Mouse (Mus musculus) testis, postnatal 14 days (tissue): ENCODE measurements at regions not wholly inside any gene's neighbourhood (a gene's known extent, or its start where the extent isn't known, plus 50 kb on each side); places are given as distances from the start of the nearest gene placed in this dataset.

Experiments
- DNase-seq: peaks from one replicate; pipeline ENCODE4 v3.0.0; 2021; ENCODE audit warnings: low spot score

DNA sequence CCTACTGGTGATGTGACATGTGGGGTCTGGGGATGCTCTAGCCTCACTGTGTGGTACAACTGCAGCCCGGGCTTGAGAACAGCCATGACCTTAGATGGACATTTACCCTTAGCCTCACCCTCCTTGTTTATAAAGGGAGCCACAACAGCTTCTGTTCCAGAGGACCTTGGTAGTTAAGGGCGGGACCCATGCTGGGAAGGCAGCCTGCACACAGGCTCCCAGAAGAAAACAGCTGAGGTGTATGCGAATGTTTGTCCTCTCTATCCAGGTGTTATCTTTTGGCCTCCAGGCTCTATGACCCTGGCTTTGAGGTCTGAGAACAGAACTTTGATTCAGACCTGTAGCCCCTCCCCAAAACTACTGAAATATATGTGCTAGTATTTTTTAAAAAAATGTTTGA lies 102.1 kb upstream of the Mki67 start:
- no peak for DNase-seq

GRCm38 (mm10) chr7:135823884-135824750 lies 108.0 kb upstream of the Mki67 start:
- DNase-seq, result no peak

GRCm38 (mm10) chr7:135829246-135829645 lies 113.1 kb upstream of the Mki67 start:
- DNase-seq, result no peak

GRCm38 (mm10) chr7:135833425-135833824 lies 117.3 kb upstream of the Mki67 start:
- DNase-seq, result no peak

DNA sequence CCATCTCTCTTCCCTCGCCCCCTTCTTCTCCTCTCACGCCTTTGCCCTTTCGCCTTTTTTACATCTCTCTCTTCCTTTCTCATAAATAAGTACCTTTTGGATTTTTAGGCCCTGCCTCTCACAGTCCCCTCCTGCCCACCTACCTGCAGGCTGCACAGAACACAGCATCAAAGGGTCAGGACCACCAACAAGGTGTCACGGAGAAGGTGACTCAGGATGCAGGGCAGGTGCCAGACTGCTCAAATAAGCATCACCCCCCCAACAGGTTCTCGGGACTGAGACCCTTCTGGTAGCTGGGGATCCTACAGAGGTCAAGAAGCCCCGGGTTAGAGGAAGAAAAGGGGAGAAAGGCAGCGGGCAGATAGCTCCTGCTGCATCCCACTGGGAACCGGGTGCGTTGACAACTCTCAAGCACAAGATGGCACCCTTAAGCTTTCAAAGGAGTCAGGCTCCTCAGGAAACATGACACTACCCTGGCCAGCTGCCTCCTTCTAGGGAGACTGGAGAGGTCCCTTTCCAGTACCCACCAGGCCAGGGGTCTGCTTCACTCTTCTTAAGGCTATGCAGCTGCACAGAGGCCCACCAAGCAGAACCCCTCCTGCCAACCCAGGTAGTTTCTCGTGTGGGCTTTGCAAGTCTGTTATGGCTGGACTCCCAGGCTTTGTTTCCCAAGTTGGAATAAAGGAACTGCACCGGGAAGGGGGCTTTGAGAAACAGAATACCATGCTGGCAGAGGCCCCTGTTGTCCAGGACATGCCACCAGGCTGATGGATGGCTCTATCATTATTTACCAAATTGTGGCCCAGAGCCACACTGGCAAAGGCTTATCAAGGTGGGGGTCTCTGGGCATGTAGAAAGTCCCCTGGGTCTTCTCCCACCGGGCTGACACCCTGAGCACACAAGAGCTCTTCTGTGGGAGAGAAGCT lies 120.9 kb upstream of the Mki67 start:
- DNase-seq, result peak; percentile 25

- DNase-seq, result no peak
Measured at GRCm38 (mm10) chr7:135844018-135844417, 127.9 kb upstream of the Mki67 start.

DNA sequence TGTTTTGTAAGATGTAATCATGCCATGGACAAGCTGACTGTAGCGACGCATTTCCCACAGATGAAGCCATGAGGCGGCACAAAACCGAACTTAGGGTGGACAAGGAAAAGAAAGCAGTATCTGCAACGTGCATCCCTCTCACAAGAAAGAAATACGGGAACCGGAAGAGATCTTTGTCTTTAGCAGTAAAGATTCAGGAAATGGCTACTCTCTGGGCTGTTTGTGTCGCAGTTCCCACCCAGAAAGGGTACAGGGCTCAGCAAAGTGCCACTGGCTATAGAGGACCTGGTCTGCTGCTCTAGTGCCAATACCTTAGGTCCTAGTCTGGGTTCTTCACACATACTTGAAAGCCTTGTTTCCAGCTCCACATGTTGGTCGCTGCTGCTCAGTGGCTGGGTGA lies 131.1 kb upstream of the Mki67 start:
- DNase-seq, result no peak

DNA sequence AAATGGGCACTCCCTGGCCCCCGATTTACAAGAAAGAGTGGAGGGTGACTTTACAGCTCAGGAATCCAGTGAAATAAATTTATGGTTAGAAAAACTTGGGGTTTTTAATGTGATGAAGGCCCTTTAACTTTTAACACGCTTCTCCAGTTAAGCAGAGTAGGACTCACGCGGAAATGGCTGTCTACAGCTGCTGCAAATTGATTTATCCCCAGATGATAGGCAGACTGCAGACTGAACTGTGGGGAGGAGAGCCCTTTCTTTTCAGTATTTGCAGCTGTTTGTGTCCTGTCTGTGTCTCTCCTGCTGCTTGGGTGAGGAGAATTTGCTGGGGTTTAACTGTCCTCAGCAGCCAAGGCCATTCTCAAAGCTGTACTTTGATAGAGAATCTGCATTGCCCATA lies 132.0 kb upstream of the Mki67 start:
- no peak for DNase-seq

- DNase-seq, result no peak
Measured at GRCm38 (mm10) chr7:135848833-135849232, 132.7 kb upstream of the Mki67 start.

DNA sequence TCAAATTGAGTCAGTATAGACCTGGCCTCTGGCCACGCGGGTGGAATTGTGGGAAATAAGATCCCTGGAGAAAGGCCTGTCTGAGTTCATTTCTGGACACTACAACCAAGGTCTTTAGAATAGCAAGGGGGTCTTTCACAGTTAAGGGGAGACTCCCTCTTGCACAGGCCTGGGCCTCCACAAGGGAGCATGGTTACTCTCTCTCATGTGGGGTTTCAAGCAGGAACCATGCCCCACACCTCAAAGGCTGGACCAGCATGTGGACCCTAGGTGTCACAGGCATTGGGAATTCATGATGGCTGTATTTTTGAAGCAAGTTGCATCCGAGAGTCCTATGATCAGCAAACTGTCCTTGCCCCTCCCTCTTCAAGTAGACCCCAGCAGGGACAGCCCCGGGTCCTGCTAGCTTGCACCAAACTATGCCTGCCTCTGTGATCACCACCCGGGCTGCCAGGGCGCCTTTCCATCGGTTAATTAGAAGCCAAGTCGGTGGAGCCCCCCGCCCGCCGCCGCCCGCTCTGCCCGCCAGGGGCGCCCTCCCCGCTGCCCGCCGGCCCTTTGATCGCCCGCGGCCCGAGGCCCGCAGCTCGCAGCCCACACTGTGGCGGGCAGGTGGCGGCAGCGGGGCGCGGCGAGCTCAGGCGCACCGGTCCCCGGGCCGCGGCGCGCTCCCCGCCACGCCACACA lies 137.1 kb upstream of the Mki67 start:
- peak; percentile 19 for DNase-seq

DNA sequence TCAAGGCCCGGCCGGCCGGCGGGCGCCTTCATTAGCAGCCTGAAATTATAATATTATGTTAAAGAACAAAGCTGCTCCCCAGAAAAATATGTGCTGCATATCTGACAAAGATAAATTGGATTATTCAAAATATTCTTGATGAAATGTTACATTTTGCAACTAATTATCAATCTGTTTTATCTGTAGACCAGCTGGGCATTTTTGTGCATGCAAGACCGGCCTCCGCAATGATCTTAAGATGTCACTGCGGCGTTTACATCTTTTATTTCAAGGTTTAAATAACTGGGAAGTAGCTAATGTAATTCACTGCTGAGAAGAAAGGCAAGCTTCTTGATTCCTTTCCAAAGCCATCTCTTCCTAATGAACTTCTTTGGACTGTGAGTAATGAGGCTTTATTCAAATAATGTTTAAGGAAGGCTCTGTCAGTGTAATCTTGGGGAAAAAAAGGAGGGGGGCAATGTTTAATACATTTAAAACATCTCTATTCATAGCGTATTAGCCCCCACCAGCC lies 137.7 kb upstream of the Mki67 start:
- no peak for DNase-seq

DNA sequence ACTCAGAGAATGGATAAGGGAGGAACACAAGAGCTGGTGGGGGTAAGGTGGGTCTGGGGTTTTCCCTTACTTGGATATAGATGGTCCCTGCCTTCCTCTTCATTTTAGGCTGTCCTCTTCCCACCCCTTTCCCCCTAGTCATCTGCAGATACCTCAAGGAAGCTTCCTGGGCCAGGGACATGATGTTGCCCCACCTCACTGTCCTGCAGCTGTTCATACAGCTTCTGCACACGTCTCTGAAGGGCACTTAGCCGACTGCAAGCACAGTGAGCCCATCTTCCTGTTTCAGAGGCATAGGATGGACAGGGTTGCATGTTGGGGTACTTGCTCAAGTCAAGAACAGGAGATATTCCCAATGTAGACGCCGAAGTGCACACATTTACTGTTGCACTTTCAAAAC lies 144.1 kb upstream of the Mki67 start:
- DNase-seq, result no peak

GRCm38 (mm10) chr7:135860741-135861408 lies 144.7 kb upstream of the Mki67 start:
- DNase-seq, result no peak

DNA sequence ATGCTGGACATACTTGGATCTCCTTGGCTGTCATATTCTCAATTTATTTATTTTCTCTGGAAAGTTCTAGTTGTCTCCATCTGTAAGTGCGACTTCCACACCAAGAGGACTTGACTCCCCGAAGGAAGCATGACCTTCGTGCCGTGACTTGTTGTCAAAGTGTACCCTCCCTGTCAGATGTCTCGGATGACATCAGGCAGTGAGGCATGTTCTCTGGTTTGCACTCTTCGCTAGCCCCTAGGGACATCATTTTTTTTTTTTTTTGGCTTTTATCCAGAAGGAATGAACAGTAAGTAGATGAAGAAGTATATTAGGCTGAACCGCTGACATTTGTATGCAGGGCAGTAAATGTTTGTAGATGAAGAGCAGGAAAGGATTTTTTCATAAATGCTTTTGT lies 145.2 kb upstream of the Mki67 start:
- no peak for DNase-seq

GRCm38 (mm10) chr7:135863581-135864426 lies 147.6 kb upstream of the Mki67 start:
- no peak for DNase-seq

GRCm38 (mm10) chr7:135870981-135871380 lies 154.8 kb upstream of the Mki67 start:
- DNase-seq, result no peak

- DNase-seq, result no peak
Measured at GRCm38 (mm10) chr7:135877091-135877874, 161.1 kb upstream of the Mki67 start.

DNA sequence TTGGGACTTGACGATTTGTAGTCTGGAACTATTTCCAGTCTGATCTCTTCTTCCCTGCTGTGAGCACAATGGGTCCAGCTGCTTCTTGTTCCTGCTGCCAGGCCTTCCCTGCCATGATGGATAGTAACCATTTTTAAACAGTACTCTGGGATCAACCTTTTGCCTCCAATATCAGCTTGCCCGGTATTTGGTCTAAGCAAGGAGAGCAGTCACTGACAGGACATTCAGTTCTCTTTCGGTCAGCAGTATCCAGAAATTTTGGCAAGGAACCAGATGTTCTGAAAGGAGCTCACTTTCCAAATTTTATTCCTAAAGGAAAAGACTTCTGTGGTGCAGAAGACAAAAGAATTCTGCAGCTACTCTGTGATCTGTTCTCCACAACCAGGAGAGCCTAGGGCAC lies 162.6 kb upstream of the Mki67 start:
- DNase-seq, result peak; percentile 40

DNA sequence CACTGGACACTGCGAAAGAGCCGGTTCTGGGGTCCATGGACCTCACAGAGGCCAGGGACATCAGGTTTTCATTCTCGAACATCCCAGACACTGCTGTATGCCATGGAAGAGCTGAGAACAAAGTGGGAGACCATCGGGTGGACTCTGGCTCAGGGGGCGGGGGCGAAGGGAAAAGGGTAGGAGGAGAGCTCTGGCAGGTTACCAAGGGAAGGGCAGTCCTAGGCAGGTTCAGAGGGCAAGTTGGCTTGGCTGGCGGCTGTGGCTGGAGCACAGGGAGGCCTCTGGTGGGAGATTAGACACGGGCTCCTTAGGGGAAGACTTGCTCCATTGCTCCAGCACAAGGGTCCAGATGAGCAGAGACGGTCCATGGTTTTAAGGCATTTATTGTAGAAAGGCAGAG lies 164.3 kb upstream of the Mki67 start:
- DNase-seq, result no peak

- no peak for DNase-seq
Measured at GRCm38 (mm10) chr7:135882306-135882705, 166.1 kb upstream of the Mki67 start.
